Mouse (Mus musculus): ENCODE measurements at regions not wholly inside any gene's neighbourhood (a gene's known extent, or its start where the extent isn't known, plus 50 kb on each side); places are given as distances from the start of the nearest gene placed in this dataset.

DNA sequence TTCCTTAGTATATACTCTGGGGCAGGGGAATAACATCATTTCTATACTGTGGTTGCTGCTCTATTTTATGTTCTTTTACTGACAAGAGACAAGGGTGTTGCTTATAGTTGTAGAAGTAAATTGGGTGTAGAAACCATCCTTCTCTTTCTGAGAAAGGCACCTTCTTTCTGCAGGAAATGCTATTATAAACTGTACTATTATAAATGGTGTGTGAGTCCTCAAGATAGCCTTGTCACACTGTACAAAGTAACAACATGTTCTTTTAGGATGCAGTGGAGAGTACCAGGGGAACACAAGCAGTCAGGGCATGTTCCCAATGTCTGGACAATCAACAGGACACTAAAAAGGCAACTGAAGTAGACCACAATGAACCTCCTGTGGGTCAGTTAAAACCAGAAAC, 490.2 kb upstream of the Zeb2 start:
- H3K27me3 ChIP-seq (replicated peaks; ENCODE audit: control insufficient read depth, insufficient read depth, low read length), result no peaks in the 10 kb centered on the region
- H3K27ac ChIP-seq (ENCODE audit: insufficient read depth, low read depth, low read length), result no peak overlapping the region
- TF ChIP-seq POLR2A (IDR thresholded peaks at IDR 0.05; ENCODE audit: low read depth, low read length) (no peak), CTCF (conservative IDR thresholded peaks at IDR 0.05; ENCODE audit: insufficient read depth, insufficient read length, low read depth, low read length) (no peak)
- H3K36me3 ChIP-seq (ENCODE audit: control insufficient read depth, insufficient read depth, low read length), result no peaks in the 10 kb centered on the region
- no peak overlapping the region for H3K4me3 ChIP-seq (ENCODE audit: insufficient read depth, low read depth, low read length)
- H3K4me1 ChIP-seq (ENCODE audit: control insufficient read depth, insufficient read depth, low read length), result no peaks in the 10 kb centered on the region
- no peak for DNase-seq

- no peaks in the 10 kb centered on the region for H3K27me3 ChIP-seq (replicated peaks; ENCODE audit: control insufficient read depth, insufficient read depth, low read length)
- H3K4me3 ChIP-seq (ENCODE audit: insufficient read depth, low read depth, low read length), result no peak overlapping the region
- no peak overlapping the region for H3K27ac ChIP-seq (ENCODE audit: insufficient read depth, low read depth, low read length)
- DNase-seq, result no peak
- TF ChIP-seq CTCF (conservative IDR thresholded peaks at IDR 0.05; ENCODE audit: insufficient read depth, insufficient read length, low read depth, low read length) (no peak), POLR2A (IDR thresholded peaks at IDR 0.05; ENCODE audit: low read depth, low read length) (no peak)
- no peaks in the 10 kb centered on the region for H3K4me1 ChIP-seq (ENCODE audit: control insufficient read depth, insufficient read depth, low read length)
- 78% methylated on average over 6 of the region's 6 CpGs for WGBS
- no peaks in the 10 kb centered on the region for H3K36me3 ChIP-seq (ENCODE audit: control insufficient read depth, insufficient read depth, low read length)
Observed at GRCm38 (mm10) chr2:45601332-45601900, 484.2 kb upstream of the Zeb2 start.

- DNase-seq, result no peak
Observed at GRCm38 (mm10) chr2:45593765-45594164, 476.6 kb upstream of the Zeb2 start.

DNA sequence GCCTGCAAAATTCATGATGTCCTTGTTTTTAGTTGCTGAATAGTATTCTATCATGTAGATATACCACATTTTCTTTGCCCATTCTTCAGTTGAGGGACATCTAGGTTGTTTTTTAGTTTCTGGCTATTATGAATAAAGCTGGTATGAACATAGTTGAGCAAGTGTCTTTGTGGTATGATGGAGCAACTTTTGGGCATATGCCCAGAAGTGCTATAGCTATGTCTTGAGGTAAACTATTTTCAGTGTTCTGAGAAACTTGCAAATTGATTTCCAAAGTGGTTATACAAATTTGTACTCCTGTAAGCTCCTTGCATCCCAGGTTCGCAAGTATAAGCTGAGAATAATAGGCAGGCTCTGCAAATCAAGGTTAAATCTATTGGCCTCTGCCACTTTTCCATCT, 473.8 kb upstream of the Zeb2 start:
- no peaks in the 10 kb centered on the region for H3K4me1 ChIP-seq (ENCODE audit: control insufficient read depth, insufficient read depth, low read length)
- no peak overlapping the region for H3K4me3 ChIP-seq (ENCODE audit: insufficient read depth, low read depth, low read length)
- TF ChIP-seq CTCF (conservative IDR thresholded peaks at IDR 0.05; ENCODE audit: insufficient read depth, insufficient read length, low read depth, low read length) (no peak), POLR2A (IDR thresholded peaks at IDR 0.05; ENCODE audit: low read depth, low read length) (no peak)
- no peaks in the 10 kb centered on the region for H3K36me3 ChIP-seq (ENCODE audit: control insufficient read depth, insufficient read depth, low read length)
- 94% methylated on average over 1 of the region's 1 CpGs for WGBS
- no peak overlapping the region for H3K27ac ChIP-seq (ENCODE audit: insufficient read depth, low read depth, low read length)
- no peak for DNase-seq
- H3K27me3 ChIP-seq (replicated peaks; ENCODE audit: control insufficient read depth, insufficient read depth, low read length), result no peaks in the 10 kb centered on the region

More at GRCm38 (mm10) chr2:45593765-45594164, 476.6 kb upstream of the Zeb2 start:
- no peak overlapping the region for H3K4me3 ChIP-seq (ENCODE audit: insufficient read depth, low read depth, low read length)
- no peaks in the 10 kb centered on the region for H3K27me3 ChIP-seq (replicated peaks; ENCODE audit: control insufficient read depth, insufficient read depth, low read length)
- 89% methylated on average over 4 of the region's 4 CpGs for WGBS
- no peak for TF ChIP-seq POLR2A (IDR thresholded peaks at IDR 0.05; ENCODE audit: low read depth, low read length)
- no peak for TF ChIP-seq CTCF (conservative IDR thresholded peaks at IDR 0.05; ENCODE audit: insufficient read depth, insufficient read length, low read depth, low read length)
- H3K4me1 ChIP-seq (ENCODE audit: control insufficient read depth, insufficient read depth, low read length), result no peaks in the 10 kb centered on the region
- no peak overlapping the region for H3K27ac ChIP-seq (ENCODE audit: insufficient read depth, low read depth, low read length)
- no peaks in the 10 kb centered on the region for H3K36me3 ChIP-seq (ENCODE audit: control insufficient read depth, insufficient read depth, low read length)

GRCm38 (mm10) chr2:45588248-45588647, 471.1 kb upstream of the Zeb2 start:
- no peak for DNase-seq
- no peaks in the 10 kb centered on the region for H3K27me3 ChIP-seq (replicated peaks; ENCODE audit: control insufficient read depth, insufficient read depth, low read length)
- no peak overlapping the region for H3K4me3 ChIP-seq (ENCODE audit: insufficient read depth, low read depth, low read length)
- H3K4me1 ChIP-seq (ENCODE audit: control insufficient read depth, insufficient read depth, low read length), result no peaks in the 10 kb centered on the region
- H3K36me3 ChIP-seq (ENCODE audit: control insufficient read depth, insufficient read depth, low read length), result no peaks in the 10 kb centered on the region
- 87% methylated on average over 2 of the region's 2 CpGs for WGBS
- H3K27ac ChIP-seq (ENCODE audit: insufficient read depth, low read depth, low read length), result no peak overlapping the region
- TF ChIP-seq CTCF (conservative IDR thresholded peaks at IDR 0.05; ENCODE audit: insufficient read depth, insufficient read length, low read depth, low read length) (no peak), POLR2A (IDR thresholded peaks at IDR 0.05; ENCODE audit: low read depth, low read length) (no peak)

DNA sequence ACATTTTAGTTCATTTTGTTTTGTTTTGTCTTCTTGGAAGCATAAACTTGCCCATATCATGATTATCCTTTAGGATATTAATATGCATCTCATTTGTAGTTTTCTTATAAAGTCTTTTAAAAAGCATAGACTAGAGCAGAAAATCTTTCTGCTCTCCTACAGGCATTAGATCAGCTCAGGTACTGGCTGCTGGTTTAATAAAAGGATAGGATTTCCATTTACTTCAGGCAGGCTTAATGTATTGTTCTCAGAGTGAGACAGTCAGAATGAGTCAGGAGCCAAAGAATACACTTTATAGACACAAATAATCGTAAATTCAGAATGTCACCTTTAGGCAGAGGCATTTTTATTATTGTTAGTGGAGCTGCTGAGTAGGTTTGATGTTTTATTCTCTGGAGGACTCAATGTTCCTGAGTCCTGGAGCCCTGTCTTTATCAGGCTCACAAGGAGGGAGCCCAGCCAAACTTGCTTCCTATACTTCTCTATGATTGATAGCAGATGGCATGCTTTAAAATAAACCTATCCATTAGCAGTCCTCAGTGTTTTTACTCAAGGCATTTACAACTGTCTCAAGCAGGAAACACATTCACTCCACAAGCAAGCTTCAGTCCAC, 469.5 kb upstream of the Zeb2 start:
- H3K27me3 ChIP-seq (replicated peaks; ENCODE audit: control insufficient read depth, insufficient read depth, low read length), result no peaks in the 10 kb centered on the region
- no peaks in the 10 kb centered on the region for H3K36me3 ChIP-seq (ENCODE audit: control insufficient read depth, insufficient read depth, low read length)
- H3K4me3 ChIP-seq (ENCODE audit: insufficient read depth, low read depth, low read length), result no peak overlapping the region
- WGBS, result 44% methylated on average over 1 of the region's 1 CpGs
- H3K4me1 ChIP-seq (ENCODE audit: control insufficient read depth, insufficient read depth, low read length), result no peaks in the 10 kb centered on the region
- no peak overlapping the region for H3K27ac ChIP-seq (ENCODE audit: insufficient read depth, low read depth, low read length)
- no peak for TF ChIP-seq CTCF (conservative IDR thresholded peaks at IDR 0.05; ENCODE audit: insufficient read depth, insufficient read length, low read depth, low read length)
- no peak for TF ChIP-seq POLR2A (IDR thresholded peaks at IDR 0.05; ENCODE audit: low read depth, low read length)
- no peak for DNase-seq

- Histone ChIP-seq H3K4me1 (ENCODE audit: control insufficient read depth, insufficient read depth, low read length) (no peaks in the 10 kb centered on the region), H3K27me3 (replicated peaks; ENCODE audit: control insufficient read depth, insufficient read depth, low read length) (no peaks in the 10 kb centered on the region), H3K36me3 (ENCODE audit: control insufficient read depth, insufficient read depth, low read length) (no peaks in the 10 kb centered on the region), H3K27ac (ENCODE audit: insufficient read depth, low read depth, low read length) (no peak overlapping the region), H3K4me3 (ENCODE audit: insufficient read depth, low read depth, low read length) (no peak overlapping the region)
- TF ChIP-seq POLR2A (IDR thresholded peaks at IDR 0.05; ENCODE audit: low read depth, low read length) (no peak), CTCF (conservative IDR thresholded peaks at IDR 0.05; ENCODE audit: insufficient read depth, insufficient read length, low read depth, low read length) (no peak)
- no peak for DNase-seq
- WGBS, result 84% methylated on average over 4 of the region's 4 CpGs
Observed at GRCm38 (mm10) chr2:45581549-45581925, 464.3 kb upstream of the Zeb2 start.

All from kidney, adult 2 months (tissue).